ENCODE assay signal across 9 mouse cellular contexts in genomic region chr5:119831791-119832478, GRCm38 (mm10). TPM values are rescaled to one million over a fixed set of nuclear protein-coding genes. Genes with fewer than 3 reads are reported as not detected.
A peak's percentile ranks its signal among the peaks of the same experiment; 100 is the strongest.
DNase-seq lines count a peak whose midpoint lies in the region; ATAC-seq and TF ChIP-seq lines count a peak whose summit lies in the region.
"Had no signal": no experiment of that assay in that cellular context is flagged by ENCODE, and none has a peak within 500 bp of the region (broad histone marks: within the 10 kb centered on the region; RNA-seq: fewer than 3 reads in every experiment).

No protein-coding gene starts in this region.

- no peak overlapping the region for H3K27ac ChIP-seq in gastrocnemius, adult 2 months
- peak overlapping the region; percentile 98 for H3K27ac ChIP-seq in limb, embryonic 13.5 days
- H3K27ac ChIP-seq in stomach, postnatal 0 days (replicated peaks): no peak overlapping the region

- TF ChIP-seq CTCF in gastrocnemius, adult 2 months (IDR thresholded peaks at IDR 0.05): no peak
- TF ChIP-seq CTCF in stomach, postnatal 0 days (IDR thresholded peaks at IDR 0.05; ENCODE audit: low read depth): no peak

- H3K4me3 ChIP-seq in gastrocnemius, adult 2 months: peak overlapping the region; percentile 70
- H3K4me3 ChIP-seq in limb, embryonic 13.5 days: peak overlapping the region; percentile 64
- peak overlapping the region; percentile 33 for H3K4me3 ChIP-seq in stomach, postnatal 0 days (ENCODE audit: low read depth, low read length)

- H3K4me1 ChIP-seq in limb, embryonic 13.5 days: peaks cover 20% of the 10 kb centered on the region
- H3K4me1 ChIP-seq in stomach, postnatal 0 days (replicated peaks; ENCODE audit: control insufficient read depth, insufficient read depth): no peaks in the 10 kb centered on the region

- TF ChIP-seq EP300 in stomach, postnatal 0 days (optimal IDR thresholded peaks at IDR 0.05): no peak

- ATAC-seq in limb, embryonic 13.5 days (ENCODE audit: low FRiP score, low read depth): no peak
- ATAC-seq in stomach, postnatal 0 days (ENCODE audit: low FRiP score, low TSS enrichment): no peak

- H3K36me3 ChIP-seq in limb, embryonic 13.5 days: peaks cover 2% of the 10 kb centered on the region; the same call in 1 of the 2 replicates
- H3K36me3 ChIP-seq in stomach, postnatal 0 days (ENCODE audit: control insufficient read depth, insufficient read depth, low read length): no peaks in the 10 kb centered on the region

- H3K9ac ChIP-seq in limb, embryonic 13.5 days: peak overlapping the region; percentile 93
- no peak overlapping the region for H3K9ac ChIP-seq in stomach, postnatal 0 days (ENCODE audit: low read length)

- WGBS in limb, embryonic 13.5 days: under 1% methylated on average over 25 of the region's 25 CpGs
- WGBS in stomach, postnatal 0 days: 3% methylated on average over 25 of the region's 25 CpGs

- H3K27me3 ChIP-seq in limb, embryonic 13.5 days: peaks cover 89% of the 10 kb centered on the region
- H3K27me3 ChIP-seq in stomach, postnatal 0 days (ENCODE audit: control insufficient read depth, insufficient read depth, low read length): peaks cover 10% of the 10 kb centered on the region

- no peak for DNase-seq in gastrocnemius, adult 2 months
- no peak for DNase-seq in gastrocnemius, postnatal 14 days
- peak; percentile 18 for DNase-seq in urinary bladder, postnatal 14 days (ENCODE audit: low spot score)
- DNase-seq in urinary bladder, postnatal 36 days (ENCODE audit: low spot score in 2 of 2): no peak
- no peak for DNase-seq in stomach, postnatal 0 days (ENCODE audit: low spot score)
- no peak for DNase-seq in urinary bladder, adult 2 months (ENCODE audit: low spot score)
- DNase-seq in ovary, postnatal 14 days (ENCODE audit: low spot score): no peak
- DNase-seq: layer of hippocampus, adult 9-11 months had no signal

- intact Hi-C loops in gastrocnemius, adult 2 months (cut with DNase I): no loop called here
- intact Hi-C loops in gastrocnemius, postnatal 14 days (cut with DNase I; ENCODE audit: low total_unique reads): no loop called here

- no peaks in the 10 kb centered on the region for H3K9me3 ChIP-seq in limb, embryonic 13.5 days
- H3K9me3 ChIP-seq in stomach, postnatal 0 days (ENCODE audit: control insufficient read depth, low read length): no peaks in the 10 kb centered on the region

- peak overlapping the region; percentile 76 for H3K4me2 ChIP-seq in limb, embryonic 13.5 days (replicated peaks)
- peak overlapping the region; percentile 51; the same call in 1 of the 2 replicates for H3K4me2 ChIP-seq in stomach, postnatal 0 days (replicated peaks; ENCODE audit: low read depth)

RNA-seq across cellular contexts. Expression of gene Tbx5, which starts 0.5 kb away (rescaled TPM):
- under 1 TPM in 1 of 2 experiments, not detected in 1; 0.28 TPM for total RNA-seq in gastrocnemius, adult 2 months (2021)
- total RNA-seq in gastrocnemius, postnatal 14 days (2021): under 1 TPM in 1 of 2 experiments, not detected in 1; 0.11 TPM
- 34.8 and 51.5 TPM in 2 replicates for polyA plus RNA-seq in limb, embryonic 13.5 days (2015; fragmentation: Nextera tagmentation; extraction: Ambion mirVana)
- polyA plus RNA-seq in stomach, postnatal 0 days (2015; fragmentation: Nextera tagmentation; extraction: Ambion mirVana): 0.05 and 0.27 TPM in 2 replicates
- 9.9 and 16.5 TPM in 2 replicates for polyA plus RNA-seq in urinary bladder, adult 2 months (2012; rRNA removed)
